Mouse (Mus musculus) heart, embryonic 10.5 days (tissue): ENCODE results near the gene Bola3. TPM values are rescaled to one million over a fixed set of nuclear protein-coding genes. Genes with fewer than 3 reads are reported as not detected.
A peak's percentile ranks its signal among the peaks of the same experiment; 100 is the strongest.

ENCODE experiments used
- DNase-seq: peaks from one replicate; pipeline ENCODE4 v3.0.0-alpha.2; 2017; ENCODE audit warnings: low spot score
- H3K27ac ChIP-seq: fragments of 300-500 bp; sonication (generic); 2 replicates; pipeline ENCODE4 v1.5.1; 2016; ENCODE audit warnings: mild to moderate bottlenecking
- H3K27me3 ChIP-seq: fragments of 300-500 bp; sonication (generic); 2 replicates; pipeline ENCODE4 v1.6.1; 2016; ENCODE audit warnings: mild to moderate bottlenecking; ENCODE audit not compliant: poor library complexity, insufficient read depth, severe bottlenecking
- H3K36me3 ChIP-seq: fragments of 300-500 bp; sonication (generic); 2 replicates; pipeline ENCODE4 v1.6.1; 2016; ENCODE audit warnings: mild to moderate bottlenecking, moderate library complexity
- H3K4me1 ChIP-seq: fragments of 300-500 bp; sonication (generic); 2 replicates; pipeline ENCODE4 v1.6.1; 2016; ENCODE audit warnings: mild to moderate bottlenecking
- H3K4me3 ChIP-seq: fragments of 300-500 bp; sonication (generic); 2 replicates; pipeline ENCODE4 v1.5.1; 2016; ENCODE audit warnings: mild to moderate bottlenecking, moderate library complexity
- H3K9me3 ChIP-seq: fragments of 300-500 bp; sonication (generic); 2 replicates; pipeline ENCODE4 v1.6.1; 2016; ENCODE audit warnings: mild to moderate bottlenecking, moderate library complexity
- WGBS: fragments of 180-500 bp; shearing (Covaris S2); methylation state at CpG from one replicate; pipeline ENCODE4 v1.1.7; 2016; 5-methylcytosine and 5-hydroxymethylcytosine counted together
- polyA plus RNA-seq: library from polyadenylated mRNA; unstranded; fragments of >200 nt; fragmentation: Nextera tagmentation; extraction: Ambion mirVana; gene quantifications from 2 replicates; pipeline ENCODE4 v1.2.1, GENCODE M21; 2016

The Bola3 gene
- polyA plus RNA-seq, 1 experiment from 2014 or later = 238 TPM

DNA sequence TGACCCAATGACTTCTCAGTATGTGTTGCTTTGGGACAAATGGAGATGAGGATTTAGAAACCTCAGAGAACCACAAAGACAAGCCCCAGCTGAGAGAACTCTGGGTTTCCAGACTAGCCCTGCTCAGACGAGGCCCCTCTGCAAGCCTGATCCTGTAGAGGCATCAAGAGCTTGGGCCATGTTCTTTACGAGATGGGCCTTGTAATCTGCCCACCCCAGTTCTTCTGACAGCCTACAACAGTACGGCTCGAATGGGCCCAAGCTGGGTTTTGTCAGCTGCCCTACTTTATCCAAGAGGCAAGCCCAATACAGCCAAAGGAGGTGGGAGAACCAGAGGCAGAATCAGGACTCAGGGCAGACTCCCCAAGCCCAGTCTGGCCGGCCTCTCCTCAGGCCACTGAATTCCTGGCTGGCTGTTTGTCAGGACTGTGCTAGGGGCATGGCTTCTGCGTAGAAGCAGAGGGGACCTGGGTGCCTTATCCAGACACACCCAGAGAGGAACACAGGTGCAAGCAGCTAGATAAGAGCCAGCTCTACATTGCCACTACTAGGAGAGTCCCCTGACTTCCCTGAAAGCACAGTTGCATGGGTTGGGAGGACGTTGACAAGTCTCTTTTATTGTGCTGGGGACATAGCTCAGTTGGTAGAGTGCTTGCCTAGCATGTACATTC, 2.7 kb downstream of the Bola3 start:
- H3K27ac ChIP-seq = peak overlapping the region; percentile 93; the same call in 1 of the 2 replicates
- peaks cover 26% of the 10 kb centered on the region for H3K4me1 ChIP-seq
- H3K9me3 ChIP-seq = no peaks in the 10 kb centered on the region
- H3K27me3 ChIP-seq = no peaks in the 10 kb centered on the region
- peak; percentile 92 for DNase-seq
- no peak overlapping the region for H3K4me3 ChIP-seq
- 78% methylated on average over 7 of the region's 7 CpGs for WGBS
- peaks cover 42% of the 10 kb centered on the region for H3K36me3 ChIP-seq

- Histone ChIP-seq H3K27ac (peak overlapping the region; percentile 4; the same call in 1 of the 2 replicates), H3K36me3 (peaks cover 54% of the 10 kb centered on the region), H3K27me3 (no peaks in the 10 kb centered on the region), H3K4me3 (no peak overlapping the region), H3K9me3 (no peaks in the 10 kb centered on the region), H3K4me1 (peaks cover 31% of the 10 kb centered on the region)
- WGBS = 93% methylated on average over 24 of the region's 24 CpGs
- peak; percentile 61 for DNase-seq
These were observed 3.9 kb downstream of the Bola3 start for GRCm38 (mm10) chr6:83352666-83353410.

GRCm38 (mm10) chr6:83354856-83355781, 6.2 kb downstream of the Bola3 start:
- 88% methylated on average over 9 of the region's 9 CpGs for WGBS
- H3K27ac ChIP-seq = no peak overlapping the region
- no peaks in the 10 kb centered on the region for H3K9me3 ChIP-seq
- H3K27me3 ChIP-seq = no peaks in the 10 kb centered on the region
- peak; percentile 64 for DNase-seq
- H3K36me3 ChIP-seq = peaks cover 76% of the 10 kb centered on the region
- H3K4me3 ChIP-seq = no peak overlapping the region
- peaks cover 20% of the 10 kb centered on the region for H3K4me1 ChIP-seq

GRCm38 (mm10) chr6:83356569-83357138, 7.7 kb downstream of the Bola3 start:
- H3K4me1 ChIP-seq = peaks cover 9% of the 10 kb centered on the region
- WGBS = 27% methylated on average over 7 of the region's 7 CpGs
- no peaks in the 10 kb centered on the region for H3K9me3 ChIP-seq
- peaks cover 87% of the 10 kb centered on the region for H3K36me3 ChIP-seq
- no peak overlapping the region for H3K4me3 ChIP-seq
- DNase-seq = peak; percentile 90
- H3K27ac ChIP-seq = no peak overlapping the region
- H3K27me3 ChIP-seq = no peaks in the 10 kb centered on the region

DNA sequence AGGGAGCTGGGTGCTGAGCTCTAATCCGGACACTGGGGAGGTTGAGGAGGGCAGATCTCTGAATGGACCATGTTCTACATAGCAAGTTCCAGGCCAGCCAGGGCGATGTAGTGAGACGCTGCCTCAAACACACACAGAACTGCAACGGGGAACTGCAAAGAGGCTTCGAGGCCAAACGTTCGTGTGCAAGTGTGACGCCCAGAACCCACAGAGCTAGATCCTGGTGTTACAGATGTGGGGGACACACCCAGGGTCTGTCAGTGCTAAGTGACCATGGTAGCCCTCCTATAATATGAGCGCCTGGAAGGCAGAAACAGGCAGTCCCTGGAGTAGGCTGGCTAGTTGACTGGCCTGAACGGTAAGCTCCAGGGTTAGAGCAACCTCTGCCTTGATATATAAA, 8.5 kb downstream of the Bola3 start:
- Histone ChIP-seq H3K27ac (no peak overlapping the region), H3K36me3 (peaks cover 88% of the 10 kb centered on the region), H3K27me3 (no peaks in the 10 kb centered on the region), H3K4me3 (no peak overlapping the region), H3K4me1 (peaks cover 12% of the 10 kb centered on the region), H3K9me3 (no peaks in the 10 kb centered on the region)
- DNase-seq = peak; percentile 68
- WGBS = 91% methylated on average over 10 of the region's 10 CpGs

- DNase-seq = no peak
- Histone ChIP-seq H3K4me3 (no peak overlapping the region), H3K27ac (no peak overlapping the region), H3K4me1 (peaks cover 11% of the 10 kb centered on the region), H3K27me3 (no peaks in the 10 kb centered on the region), H3K9me3 (no peaks in the 10 kb centered on the region), H3K36me3 (peaks cover 80% of the 10 kb centered on the region)
- 73% methylated on average over 11 of the region's 11 CpGs for WGBS
These were observed 12.7 kb downstream of the Bola3 start for GRCm38 (mm10) chr6:83361523-83362248.

GRCm38 (mm10) chr6:83363075-83363474, 14.1 kb downstream of the Bola3 start:
- no peaks in the 10 kb centered on the region for H3K27me3 ChIP-seq
- WGBS = 85% methylated on average over 12 of the region's 12 CpGs
- H3K36me3 ChIP-seq = peaks cover 79% of the 10 kb centered on the region
- H3K27ac ChIP-seq = no peak overlapping the region
- peaks cover 5% of the 10 kb centered on the region; the same call in 1 of the 2 replicates for H3K4me1 ChIP-seq
- no peaks in the 10 kb centered on the region for H3K9me3 ChIP-seq
- no peak for DNase-seq
- no peak overlapping the region for H3K4me3 ChIP-seq

DNA sequence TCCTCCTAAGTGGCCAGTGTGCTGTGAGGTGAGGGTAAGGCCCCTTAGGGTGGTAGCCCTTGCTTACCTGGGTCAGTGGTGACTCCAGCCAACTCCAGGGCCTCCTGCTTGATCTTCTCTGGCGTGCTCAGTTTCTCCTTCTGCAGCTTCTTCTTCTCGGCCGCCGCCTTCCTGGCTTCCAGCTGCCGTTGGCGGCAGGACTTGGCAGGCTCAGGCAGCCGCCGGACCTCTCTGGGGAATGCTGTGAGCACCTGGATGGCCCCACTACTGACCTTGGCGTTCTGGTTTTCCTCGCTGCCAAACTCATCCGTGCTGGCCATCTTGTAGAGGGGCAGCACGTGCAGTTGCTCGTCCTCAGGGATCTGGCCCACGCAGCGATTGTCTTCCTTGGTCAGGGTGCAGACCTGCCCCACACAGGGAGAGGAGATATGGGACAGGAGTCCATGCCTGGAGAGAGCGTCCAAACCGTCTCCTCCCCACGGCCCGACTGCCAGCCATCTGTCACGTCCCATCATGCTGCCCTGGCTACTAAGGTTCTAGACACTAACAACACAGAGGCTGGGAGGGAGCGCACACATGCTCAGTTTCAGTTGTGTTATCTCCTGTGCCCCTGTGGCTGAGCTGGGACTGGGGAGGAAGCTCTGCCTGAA, 21.5 kb downstream of the Bola3 start:
- no peak overlapping the region for H3K27ac ChIP-seq
- 90% methylated on average over 21 of the region's 21 CpGs for WGBS
- no peaks in the 10 kb centered on the region for H3K27me3 ChIP-seq
- H3K9me3 ChIP-seq = no peaks in the 10 kb centered on the region
- H3K36me3 ChIP-seq = peaks cover 94% of the 10 kb centered on the region
- 0 out of 2 replicates have a peak, but pooled peaks cover 7% of the 10 kb centered on the region for H3K4me1 ChIP-seq
- DNase-seq = no peak
- no peak overlapping the region for H3K4me3 ChIP-seq

- H3K4me3 ChIP-seq = no peak overlapping the region
- H3K36me3 ChIP-seq = peaks cover 97% of the 10 kb centered on the region
- H3K4me1 ChIP-seq = 0 out of 2 replicates have a peak, but pooled peaks cover 7% of the 10 kb centered on the region
- no peaks in the 10 kb centered on the region for H3K9me3 ChIP-seq
- no peak overlapping the region for H3K27ac ChIP-seq
- no peak for DNase-seq
- no peaks in the 10 kb centered on the region for H3K27me3 ChIP-seq
- WGBS = 81% methylated on average over 3 of the region's 3 CpGs
These were observed 22.4 kb downstream of the Bola3 start for GRCm38 (mm10) chr6:83371350-83371749.

- Histone ChIP-seq H3K4me3 (no peak overlapping the region), H3K4me1 (0 out of 2 replicates have a peak, but pooled peaks cover 7% of the 10 kb centered on the region), H3K9me3 (no peaks in the 10 kb centered on the region), H3K27ac (no peak overlapping the region), H3K27me3 (no peaks in the 10 kb centered on the region), H3K36me3 (peaks cover 99% of the 10 kb centered on the region)
- no peak for DNase-seq
- 79% methylated on average over 9 of the region's 9 CpGs for WGBS
These were observed 24.9 kb downstream of the Bola3 start for GRCm38 (mm10) chr6:83373704-83374300.
